In genomic region chr2:65207750-65208149, GRCm38 (mm10) we compare ENCODE assay signal across 25 mouse cellular contexts.
"Had no signal": no experiment of that assay in that cellular context is flagged by ENCODE, and none has a peak within 500 bp of the region (broad histone marks: within the 10 kb centered on the region; RNA-seq: fewer than 3 reads in every experiment).

No protein-coding gene starts in this region.

- ATAC-seq: hindbrain, embryonic 16.5 days; inflammation-experienced regulatory T-cells, adult 6 months had no signal

- H3K4me2 ChIP-seq: heart, embryonic 12.5 days; hindbrain, embryonic 12.5 days; hindbrain, embryonic 14.5 days; kidney, embryonic 15.5 days; limb, embryonic 13.5 days; limb, embryonic 15.5 days; liver, embryonic 11.5 days; liver, embryonic 13.5 days had no signal

- H3K9me3 ChIP-seq: heart, embryonic 12.5 days; hindbrain, embryonic 10.5 days; hindbrain, embryonic 12.5 days; kidney, embryonic 15.5 days; limb, embryonic 13.5 days; limb, embryonic 15.5 days; liver, embryonic 13.5 days had no signal

- H3K9ac ChIP-seq: heart, embryonic 12.5 days; hindbrain, embryonic 12.5 days; hindbrain, embryonic 14.5 days; kidney, embryonic 15.5 days; limb, embryonic 13.5 days; limb, embryonic 15.5 days; liver, embryonic 13.5 days had no signal

- DNase-seq: gastrocnemius, postnatal 14 days; gastrocnemius, postnatal 36 days; heart, adult 2 months; heart, postnatal 10 days; heart, postnatal 4 days; kidney, adult 11 months; kidney, adult 2 months; kidney, adult 9 months; kidney, postnatal 14 days; kidney, postnatal 36 days; layer of hippocampus, adult 9-11 months; layer of hippocampus, postnatal 36 days; left cerebral cortex, postnatal 4 days; liver, embryonic 13.5 days had no signal

- H3K27me3 ChIP-seq: heart, embryonic 12.5 days; hindbrain, embryonic 12.5 days; kidney, embryonic 15.5 days; limb, embryonic 13.5 days; limb, embryonic 15.5 days; liver, embryonic 13.5 days had no signal

- H3K4me1 ChIP-seq: hindbrain, embryonic 10.5 days; hindbrain, embryonic 12.5 days; limb, embryonic 13.5 days; limb, embryonic 15.5 days; liver, embryonic 13.5 days had no signal

- H3K36me3 ChIP-seq: heart, embryonic 12.5 days; hindbrain, embryonic 10.5 days; hindbrain, embryonic 12.5 days; kidney, embryonic 15.5 days; limb, embryonic 13.5 days; limb, embryonic 15.5 days; liver, embryonic 13.5 days had no signal

- H3K4me3 ChIP-seq: heart, adult 2 months; heart, embryonic 12.5 days; hindbrain, embryonic 10.5 days; hindbrain, embryonic 12.5 days; kidney, embryonic 15.5 days; limb, embryonic 13.5 days; limb, embryonic 15.5 days; liver, embryonic 13.5 days had no signal

- H3K27ac ChIP-seq: heart, adult 2 months; hindbrain, embryonic 10.5 days; hindbrain, embryonic 12.5 days; hindbrain, embryonic 14.5 days; kidney, embryonic 15.5 days; kidney, postnatal 0 days; limb, embryonic 13.5 days; limb, embryonic 15.5 days; liver, embryonic 13.5 days had no signal
